Mouse (Mus musculus) embryonic facial prominence, embryonic 12.5 days (tissue): ENCODE measurements around the gene Cyp27a1. TPM values are rescaled to one million over a fixed set of nuclear protein-coding genes. Genes with fewer than 3 reads are reported as not detected.

Experiments
- ATAC-seq: fragments of 200-750 bp; cut with Nextera tagmentation; 2 replicates; pipeline ENCODE4 v1.8.0; 2017; ENCODE audit not compliant: insufficient number of reproducible peaks, insufficient read depth, low FRiP score, low TSS enrichment
- H3K27ac ChIP-seq: fragments of 300-500 bp; sonication (generic); 2 replicates; pipeline ENCODE4 v1.5.1; 2016; ENCODE audit warnings: mild to moderate bottlenecking
- H3K27me3 ChIP-seq: fragments of 300-500 bp; sonication (generic); 2 replicates; pipeline ENCODE4 v1.6.1; 2016; ENCODE audit warnings: mild to moderate bottlenecking, moderate library complexity
- H3K36me3 ChIP-seq: fragments of 300-500 bp; sonication (generic); 2 replicates; pipeline ENCODE4 v1.6.1; 2016; ENCODE audit warnings: mild to moderate bottlenecking
- H3K4me1 ChIP-seq: fragments of 300-500 bp; sonication (generic); 2 replicates; pipeline ENCODE4 v1.6.1; 2016
- H3K4me2 ChIP-seq: fragments of 300-500 bp; sonication (generic); replicated peaks from 2 replicates; pipeline ENCODE4 v1.6.1; 2016; ENCODE audit warnings: mild to moderate bottlenecking, moderate library complexity
- H3K4me3 ChIP-seq: fragments of 300-500 bp; sonication (generic); 2 replicates; pipeline ENCODE4 v1.5.1; 2016; ENCODE audit warnings: mild to moderate bottlenecking
- H3K9ac ChIP-seq: fragments of 300-500 bp; sonication (generic); 2 replicates; pipeline ENCODE4 v1.6.1; 2016; ENCODE audit warnings: mild to moderate bottlenecking, moderate library complexity
- H3K9me3 ChIP-seq: fragments of 300-500 bp; sonication (generic); 2 replicates; pipeline ENCODE4 v1.6.1; 2016; ENCODE audit warnings: mild to moderate bottlenecking, moderate library complexity
- WGBS: fragments of 180-500 bp; shearing (Covaris S2); methylation state at CpG from one replicate; pipeline ENCODE4 v1.1.7; 2016; 5-methylcytosine and 5-hydroxymethylcytosine counted together
- polyA plus RNA-seq: library from polyadenylated mRNA; unstranded; fragments of >200 nt; fragmentation: Nextera tagmentation; extraction: Ambion mirVana; gene quantifications from 2 replicates; pipeline ENCODE4 v1.2.1, GENCODE M21; 2016

The Cyp27a1 gene
- polyA plus RNA-seq, 1 experiment from 2014 or later = 10.5 TPM

DNA sequence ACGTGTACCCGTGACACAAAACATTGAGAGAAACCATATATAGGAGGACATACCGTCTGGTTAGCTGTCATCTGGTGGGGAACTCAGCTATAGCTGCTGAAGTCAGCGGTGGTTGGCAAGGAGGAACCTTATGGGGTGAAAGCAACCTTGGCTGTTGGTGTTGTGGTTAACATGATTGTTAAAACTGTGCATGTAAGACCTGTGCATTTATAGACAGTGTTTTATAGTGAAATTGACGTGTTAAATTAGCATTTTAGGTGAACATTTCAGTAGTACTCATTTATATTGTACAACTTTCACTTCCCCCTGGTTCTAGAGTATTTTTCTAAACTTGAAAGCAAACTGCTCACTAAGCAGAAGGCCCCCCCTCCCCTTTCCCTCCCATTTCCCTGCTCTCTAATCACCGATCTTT lies 11.2 kb upstream of the Cyp27a1 start:
- no peak overlapping the region for H3K9ac ChIP-seq
- no peaks in the 10 kb centered on the region for H3K27me3 ChIP-seq
- no peak overlapping the region for H3K27ac ChIP-seq
- WGBS = 89% methylated on average over 6 of the region's 6 CpGs
- no peak overlapping the region for H3K4me3 ChIP-seq
- H3K4me1 ChIP-seq = no peaks in the 10 kb centered on the region
- no peak overlapping the region for H3K4me2 ChIP-seq
- H3K9me3 ChIP-seq = no peaks in the 10 kb centered on the region
- peaks cover 38% of the 10 kb centered on the region for H3K36me3 ChIP-seq
- ATAC-seq = no peak

DNA sequence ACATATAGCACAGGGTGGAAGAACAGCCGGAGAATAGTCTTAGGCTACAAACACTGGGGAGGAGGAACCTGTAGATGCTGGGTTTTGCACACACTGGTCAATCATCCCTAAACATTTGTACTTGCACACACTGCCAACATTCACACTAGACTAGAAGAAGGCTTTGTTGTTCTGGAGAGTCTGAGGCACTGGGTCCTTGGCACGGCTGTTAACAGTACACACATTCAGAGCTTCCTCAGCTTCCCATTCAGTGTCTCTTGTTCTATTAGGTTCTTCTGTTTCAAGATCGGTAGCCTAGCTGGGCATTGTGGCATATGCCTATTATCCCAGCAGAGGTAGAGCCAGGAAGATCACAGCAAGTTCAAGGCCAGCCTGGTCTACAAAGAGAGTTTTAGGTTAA lies 9.2 kb upstream of the Cyp27a1 start:
- H3K4me3 ChIP-seq = no peak overlapping the region
- no peaks in the 10 kb centered on the region for H3K9me3 ChIP-seq
- H3K4me1 ChIP-seq = no peaks in the 10 kb centered on the region
- WGBS = 76% methylated on average over 3 of the region's 3 CpGs
- H3K27me3 ChIP-seq = no peaks in the 10 kb centered on the region
- H3K27ac ChIP-seq = no peak overlapping the region
- no peak overlapping the region for H3K4me2 ChIP-seq
- H3K9ac ChIP-seq = no peak overlapping the region
- H3K36me3 ChIP-seq = peaks cover 19% of the 10 kb centered on the region
- ATAC-seq = no peak

DNA sequence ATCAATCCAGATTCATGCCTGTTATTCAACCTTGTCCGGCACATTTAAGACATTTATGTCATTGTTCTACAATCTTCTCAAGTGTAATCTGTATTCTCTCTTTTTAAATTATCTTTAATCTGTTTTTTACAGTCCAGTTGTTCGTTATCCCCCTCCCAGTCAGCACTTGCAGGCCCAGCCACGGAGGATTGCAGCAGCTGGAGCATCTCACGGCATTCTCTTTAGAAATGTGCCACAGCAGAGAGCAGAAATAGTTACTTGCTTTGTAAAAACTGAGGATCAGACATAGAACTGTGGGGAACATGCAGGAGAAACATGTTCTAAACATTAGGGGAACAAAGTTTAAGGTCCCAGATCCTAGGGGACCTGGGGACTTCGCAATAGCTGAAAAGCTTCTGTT lies 8.4 kb upstream of the Cyp27a1 start:
- no peaks in the 10 kb centered on the region for H3K4me1 ChIP-seq
- no peak overlapping the region for H3K4me3 ChIP-seq
- no peak overlapping the region for H3K27ac ChIP-seq
- no peak overlapping the region for H3K9ac ChIP-seq
- H3K36me3 ChIP-seq = peaks cover 11% of the 10 kb centered on the region
- WGBS = 86% methylated on average over 5 of the region's 5 CpGs
- no peaks in the 10 kb centered on the region for H3K27me3 ChIP-seq
- ATAC-seq = no peak
- no peak overlapping the region for H3K4me2 ChIP-seq
- H3K9me3 ChIP-seq = no peaks in the 10 kb centered on the region

DNA sequence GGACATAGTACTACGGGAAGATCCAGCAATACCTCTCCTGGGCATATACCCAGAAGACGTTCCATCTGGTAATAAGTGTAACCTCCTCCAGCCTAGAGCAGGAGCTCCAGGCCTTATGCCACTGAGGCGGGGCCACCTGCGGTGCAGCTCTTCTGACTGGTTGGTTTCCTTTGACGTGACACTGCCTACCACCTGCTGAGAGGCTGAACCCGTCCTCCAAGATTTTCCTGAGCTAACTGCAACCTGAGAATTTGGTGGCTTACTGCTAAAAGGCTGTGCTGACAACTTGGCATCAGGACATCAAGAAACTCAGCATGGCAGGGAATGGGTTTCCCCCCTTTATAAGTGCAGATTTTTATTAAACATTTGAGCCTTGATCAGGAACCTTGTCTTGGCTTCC lies 3.8 kb upstream of the Cyp27a1 start:
- no peak overlapping the region for H3K27ac ChIP-seq
- no peaks in the 10 kb centered on the region for H3K9me3 ChIP-seq
- H3K4me2 ChIP-seq = no peak overlapping the region
- peaks cover 7% of the 10 kb centered on the region; the same call in 1 of the 2 replicates for H3K4me1 ChIP-seq
- ATAC-seq = no peak
- 40% methylated on average over 6 of the region's 6 CpGs for WGBS
- no peaks in the 10 kb centered on the region for H3K36me3 ChIP-seq
- no peak overlapping the region for H3K4me3 ChIP-seq
- no peaks in the 10 kb centered on the region for H3K27me3 ChIP-seq
- H3K9ac ChIP-seq = no peak overlapping the region

DNA sequence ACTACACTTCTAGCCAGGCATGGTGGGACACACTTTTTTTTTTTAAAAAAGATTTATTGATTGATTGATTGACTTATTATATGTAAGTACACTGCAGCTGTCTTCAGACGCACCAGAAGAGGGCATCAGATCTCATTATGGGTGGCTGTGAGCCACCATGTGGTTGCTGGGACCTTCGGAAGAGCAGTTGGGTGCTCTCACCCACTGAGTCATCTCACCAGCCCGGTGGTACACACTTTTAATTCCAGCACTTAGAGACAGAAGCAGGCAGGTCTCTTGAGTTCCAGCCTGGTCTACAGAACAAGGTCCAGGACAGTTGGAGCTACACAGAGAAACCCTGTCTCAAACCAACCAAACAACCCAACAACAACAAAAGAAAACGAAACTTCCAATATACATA lies 1.3 kb upstream of the Cyp27a1 start:
- Histone ChIP-seq H3K36me3 (no peaks in the 10 kb centered on the region), H3K4me3 (no peak overlapping the region), H3K27me3 (no peaks in the 10 kb centered on the region), H3K4me1 (peaks cover 17% of the 10 kb centered on the region; the same call in 1 of the 2 replicates), H3K27ac (no peak overlapping the region), H3K9me3 (no peaks in the 10 kb centered on the region), H3K9ac (no peak overlapping the region), H3K4me2 (no peak overlapping the region)
- no peak for ATAC-seq
- WGBS = 74% methylated on average over 4 of the region's 4 CpGs

DNA sequence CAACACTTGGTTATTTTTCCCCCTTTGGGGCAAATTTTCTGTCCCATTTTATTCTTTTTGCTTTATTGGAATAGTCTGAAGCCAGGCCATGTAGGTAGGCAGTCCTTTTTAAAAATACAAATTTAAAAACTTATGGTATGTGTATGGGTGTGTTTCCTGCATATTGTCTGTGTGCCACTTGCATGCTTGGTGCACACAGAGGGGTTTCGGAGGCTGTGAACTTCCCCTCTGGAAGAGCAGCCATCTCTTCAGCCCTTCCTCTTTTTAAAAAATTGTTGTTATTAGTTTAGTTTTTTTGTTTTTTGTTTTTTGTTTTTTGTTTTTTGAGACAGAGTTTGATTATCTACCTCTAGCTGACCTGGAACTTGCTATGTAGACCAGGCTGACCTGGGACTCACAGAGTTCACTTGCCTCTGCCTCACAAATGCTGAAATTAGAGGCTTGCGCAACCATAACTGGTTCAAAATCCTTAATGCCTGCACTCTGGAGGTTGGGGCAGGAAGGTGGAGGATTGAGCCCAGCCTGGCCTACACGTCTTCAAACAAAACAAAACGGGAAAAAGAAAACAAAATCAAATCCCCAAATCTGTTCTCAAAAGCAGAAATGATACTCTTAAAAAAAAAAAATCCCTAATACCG lies 794 bp upstream of the Cyp27a1 start:
- peaks cover 17% of the 10 kb centered on the region; the same call in 1 of the 2 replicates for H3K4me1 ChIP-seq

DNA sequence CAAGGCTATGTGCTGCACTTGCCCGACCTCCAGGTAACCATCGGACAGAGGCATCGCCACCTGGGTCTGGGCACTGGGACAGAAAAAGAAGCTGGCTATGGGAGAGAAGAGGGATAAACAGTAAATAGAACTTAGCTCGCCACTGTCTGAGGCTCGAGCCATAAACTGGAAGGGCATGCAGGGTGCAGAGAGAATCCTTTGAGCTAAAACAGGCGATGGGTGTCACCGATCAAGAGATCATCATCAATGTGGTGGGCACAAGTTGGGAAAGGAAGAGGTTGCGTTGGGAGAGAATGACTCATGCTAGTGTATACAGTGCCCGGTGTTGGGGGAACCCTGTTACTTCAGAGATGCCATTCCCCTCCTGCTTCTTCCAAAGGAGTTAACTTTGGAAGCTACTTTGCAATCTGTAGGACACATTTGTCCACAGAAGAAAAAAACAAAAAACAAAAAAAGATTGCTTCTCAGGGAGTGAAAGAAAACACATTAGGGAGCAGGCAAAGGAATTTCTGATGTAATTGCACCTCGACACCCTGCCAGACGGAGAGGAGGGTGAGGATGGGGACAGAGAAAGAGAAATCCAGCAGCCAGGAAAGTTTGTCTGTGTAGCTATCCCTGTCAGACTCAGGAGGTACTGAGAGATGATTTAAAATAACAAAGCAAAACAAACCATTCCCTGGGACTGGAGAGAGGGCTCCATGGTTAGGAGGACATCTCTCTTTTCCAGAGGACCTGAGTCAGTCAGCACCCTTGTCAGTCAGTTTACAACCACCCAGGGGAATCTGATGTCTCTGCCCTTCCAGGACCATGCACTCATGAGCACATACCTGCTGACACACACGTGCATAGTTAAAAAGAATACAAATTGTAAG lies 721 bp downstream of the Cyp27a1 start:
- peak overlapping the region; percentile 55 for H3K9ac ChIP-seq

More for the DNA sequence above, 794 bp upstream of the Cyp27a1 start:
- no peaks in the 10 kb centered on the region for H3K27me3 ChIP-seq
- no peak for ATAC-seq
- no peaks in the 10 kb centered on the region for H3K36me3 ChIP-seq
- 0 out of 2 replicates have a peak overlapping the region, but pooled peaks have one; percentile 55 for H3K9ac ChIP-seq
- peak overlapping the region; percentile 77 for H3K4me2 ChIP-seq
- H3K27ac ChIP-seq = no peak overlapping the region
- peak overlapping the region; percentile 43 for H3K4me3 ChIP-seq
- H3K9me3 ChIP-seq = no peaks in the 10 kb centered on the region
- 34% methylated on average over 5 of the region's 5 CpGs for WGBS

DNA sequence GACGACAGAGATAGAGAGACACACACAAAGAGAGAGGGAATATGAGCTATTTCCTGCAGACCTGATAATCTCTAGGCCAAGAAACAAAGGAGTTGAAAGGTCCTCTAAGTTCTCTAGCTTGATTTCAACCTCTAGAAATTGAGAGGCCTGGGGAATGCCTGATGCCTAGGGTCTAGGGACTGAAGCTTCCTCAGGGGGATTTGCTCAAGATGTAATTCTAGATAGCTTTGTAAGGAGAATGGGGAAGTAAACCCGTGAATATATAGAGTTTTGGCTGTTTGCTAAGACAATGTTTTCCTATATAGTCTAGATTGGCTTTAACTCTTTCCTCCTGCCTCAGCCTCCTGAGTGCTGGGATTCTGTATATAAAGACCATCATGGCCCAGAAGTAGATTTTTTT lies 1.6 kb downstream of the Cyp27a1 start:
- Histone ChIP-seq H3K27ac (0 out of 2 replicates have a peak overlapping the region, but pooled peaks have one; percentile 60), H3K36me3 (no peaks in the 10 kb centered on the region), H3K27me3 (no peaks in the 10 kb centered on the region), H3K4me1 (peaks cover 17% of the 10 kb centered on the region; the same call in 1 of the 2 replicates), H3K4me2 (peak overlapping the region; percentile 77), H3K9ac (no peak overlapping the region), H3K4me3 (no peak overlapping the region), H3K9me3 (no peaks in the 10 kb centered on the region)
- WGBS = 24% methylated on average over 2 of the region's 2 CpGs
- ATAC-seq = no peak

More for the DNA sequence above, 721 bp downstream of the Cyp27a1 start:
- H3K36me3 ChIP-seq = no peaks in the 10 kb centered on the region
- ATAC-seq = no peak
- no peak overlapping the region for H3K27ac ChIP-seq
- WGBS = 19% methylated on average over 12 of the region's 12 CpGs
- H3K4me1 ChIP-seq = peaks cover 17% of the 10 kb centered on the region; the same call in 1 of the 2 replicates
- H3K9me3 ChIP-seq = no peaks in the 10 kb centered on the region
- H3K27me3 ChIP-seq = no peaks in the 10 kb centered on the region
- peak overlapping the region; percentile 43 for H3K4me3 ChIP-seq
- H3K4me2 ChIP-seq = peak overlapping the region; percentile 77

DNA sequence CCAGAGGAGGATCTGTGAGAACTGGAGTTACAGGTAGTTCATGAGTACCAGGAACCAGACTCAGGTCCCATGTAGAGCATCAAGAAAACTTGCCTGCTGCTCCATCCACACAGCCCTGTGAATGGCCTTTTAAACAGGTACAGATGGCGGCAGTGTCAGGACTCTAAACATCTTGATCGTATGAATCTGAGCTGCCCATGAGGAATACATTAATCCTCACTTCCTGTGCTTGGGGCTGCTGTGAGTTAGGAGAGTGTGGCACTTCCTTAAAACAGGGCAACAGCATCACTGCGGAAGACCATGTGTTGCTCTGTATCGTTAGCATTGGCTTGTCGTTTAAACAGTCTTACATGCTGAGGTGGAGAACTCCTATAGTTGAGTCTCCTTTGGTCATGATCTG lies 2.1 kb downstream of the Cyp27a1 start:
- WGBS = 20% methylated on average over 5 of the region's 5 CpGs
- 0 out of 2 replicates have a peak, but pooled peaks have one; percentile 24 for ATAC-seq
- Histone ChIP-seq H3K36me3 (no peaks in the 10 kb centered on the region), H3K4me3 (no peak overlapping the region), H3K27ac (peak overlapping the region; percentile 60; the same call in 1 of the 2 replicates), H3K9me3 (no peaks in the 10 kb centered on the region), H3K9ac (no peak overlapping the region), H3K4me2 (peak overlapping the region; percentile 15), H3K27me3 (no peaks in the 10 kb centered on the region), H3K4me1 (peaks cover 17% of the 10 kb centered on the region; the same call in 1 of the 2 replicates)

DNA sequence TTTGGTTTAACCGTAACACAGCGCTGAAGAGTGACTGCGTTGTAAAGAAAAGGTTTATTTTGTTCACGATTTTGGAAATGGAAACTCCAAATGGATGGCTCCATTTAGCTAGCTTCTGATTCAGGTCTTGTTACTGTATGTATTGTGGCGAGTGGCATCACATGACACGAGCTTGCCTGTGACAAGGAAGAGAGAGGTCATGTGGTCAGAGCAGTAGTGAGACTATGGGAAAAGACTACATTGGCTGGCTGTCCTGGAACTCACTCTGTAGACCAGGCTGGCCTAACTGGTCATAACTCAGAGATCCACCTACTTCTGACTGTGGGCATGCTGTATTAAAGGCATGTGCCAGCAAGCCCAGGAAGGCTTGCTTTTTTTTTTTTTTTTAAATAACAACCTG lies 2.5 kb downstream of the Cyp27a1 start:
- Histone ChIP-seq H3K4me3 (no peak overlapping the region), H3K27ac (peak overlapping the region; percentile 60; the same call in 1 of the 2 replicates), H3K36me3 (no peaks in the 10 kb centered on the region), H3K9ac (no peak overlapping the region), H3K9me3 (no peaks in the 10 kb centered on the region), H3K4me2 (peak overlapping the region; percentile 15; the same call in 1 of the 2 replicates), H3K27me3 (no peaks in the 10 kb centered on the region), H3K4me1 (peaks cover 17% of the 10 kb centered on the region; the same call in 1 of the 2 replicates)
- WGBS = 62% methylated on average over 6 of the region's 6 CpGs
- ATAC-seq = no peak

DNA sequence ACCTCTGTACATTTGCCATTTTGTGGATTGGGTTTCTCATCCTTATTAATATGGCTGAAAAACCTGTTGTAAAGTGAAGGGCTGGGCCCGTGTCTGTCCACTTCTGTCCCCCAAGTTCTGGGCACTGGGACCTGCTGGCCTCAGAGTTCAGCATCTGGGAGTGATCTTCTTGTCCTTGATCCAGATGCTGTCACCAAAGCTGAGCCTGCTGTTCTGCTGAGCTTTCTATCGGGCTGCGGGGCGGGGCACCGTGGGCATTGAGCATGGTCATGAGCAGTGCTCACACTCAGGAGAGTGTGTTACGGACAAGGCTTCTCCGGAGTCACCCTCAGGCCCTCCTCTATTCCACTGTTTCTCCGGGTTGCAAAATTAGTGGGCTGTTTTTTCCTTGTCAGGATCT lies 4.7 kb downstream of the Cyp27a1 start:
- no peak overlapping the region for H3K4me3 ChIP-seq
- no peak for ATAC-seq
- no peak overlapping the region for H3K27ac ChIP-seq
- peaks cover 13% of the 10 kb centered on the region; the same call in 1 of the 2 replicates for H3K4me1 ChIP-seq
- H3K4me2 ChIP-seq = no peak overlapping the region
- H3K27me3 ChIP-seq = no peaks in the 10 kb centered on the region
- no peaks in the 10 kb centered on the region for H3K9me3 ChIP-seq
- no peak overlapping the region for H3K9ac ChIP-seq
- no peaks in the 10 kb centered on the region for H3K36me3 ChIP-seq
- WGBS = 61% methylated on average over 8 of the region's 8 CpGs
